Mouse (Mus musculus): ENCODE measurements at regions not wholly inside any gene's neighbourhood (a gene's known extent, or its start where the extent isn't known, plus 50 kb on each side); places are given as distances from the start of the nearest gene placed in this dataset.

GRCm38 (mm10) chr4:97283099-97283498 lies 100.1 kb upstream of the Gm10192 start:
- DNase-seq (ENCODE audit: low spot score in 2 of 2) = no peak

- no peak for DNase-seq (ENCODE audit: low spot score in 2 of 2)
Observed at GRCm38 (mm10) chr4:97282643-97283042, 99.7 kb upstream of the Gm10192 start.

- no peak for DNase-seq (ENCODE audit: low spot score in 2 of 2)
Observed at GRCm38 (mm10) chr4:97281126-97281779, 98.3 kb upstream of the Gm10192 start.

GRCm38 (mm10) chr4:97280712-97281111 lies 97.7 kb upstream of the Gm10192 start:
- DNase-seq (ENCODE audit: low spot score in 2 of 2) = no peak

- DNase-seq (ENCODE audit: low spot score in 2 of 2) = no peak
Observed at GRCm38 (mm10) chr4:97236945-97237344, 54.0 kb upstream of the Gm10192 start.

- DNase-seq (ENCODE audit: low spot score in 2 of 2) = no peak
Observed at GRCm38 (mm10) chr4:97236384-97236783, 53.4 kb upstream of the Gm10192 start.

GRCm38 (mm10) chr4:97235945-97236383 lies 53.0 kb upstream of the Gm10192 start:
- peak in 1 of 2 experiments; percentile 8 for DNase-seq (ENCODE audit: low spot score in 2 of 2)

Data from frontal cortex, postnatal 10 days (tissue).